Mouse (Mus musculus) embryonic fibroblast, embryonic 13.5 days (primary cell): ENCODE results near the gene Syf2.

Source experiments
- CTCF ChIP-seq: IDR thresholded peaks from 2 replicates; pipeline ENCODE4 v1.5.1; 2011; ENCODE audit warnings: mild to moderate bottlenecking, control low read depth, low read length, moderate library complexity, borderline replicate concordance; ENCODE audit not compliant: insufficient read depth
- POLR2A ChIP-seq: IDR thresholded peaks from 2 replicates; pipeline ENCODE4 v1.6.1; 2011; ENCODE audit warnings: low read depth, mild to moderate bottlenecking, control low read depth, low read length, moderate library complexity

- TF ChIP-seq CTCF: 0 out of 2 replicates have a peak, but pooled peaks have one; percentile 40
- no peak for TF ChIP-seq POLR2A
Measured at GRCm38 (mm10) chr4:134963021-134963776, 32.5 kb downstream of the Syf2 start.
